In the genomic region with DNA sequence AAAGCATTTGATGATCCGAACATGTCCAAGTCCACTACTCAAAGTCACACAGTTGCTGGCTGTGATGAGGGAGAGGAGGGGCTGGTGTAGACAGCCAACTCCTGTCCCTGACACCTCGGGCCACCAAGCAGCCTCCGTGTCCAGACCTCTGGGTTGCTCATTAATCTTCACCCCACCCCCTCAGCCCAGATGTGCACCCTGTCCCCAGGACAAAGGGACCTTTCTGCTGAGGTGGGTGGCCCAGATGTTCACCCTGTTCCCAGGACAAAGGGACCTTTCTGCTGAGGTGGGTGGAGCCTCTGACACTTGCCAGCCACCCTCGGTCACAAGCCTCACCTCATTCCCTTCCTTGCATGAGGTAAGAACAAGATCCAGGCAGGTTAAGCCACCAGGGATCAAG, we compare ENCODE assay signal across 27 mouse cellular contexts. TPM values are rescaled to one million over a fixed set of nuclear protein-coding genes. Genes with fewer than 3 reads are reported as not detected.
A peak's percentile ranks its signal among the peaks of the same experiment; 100 is the strongest.
DNase-seq lines count a peak whose midpoint lies in the region; ATAC-seq and TF ChIP-seq lines count a peak whose summit lies in the region.
"Had no signal": no experiment of that assay in that cellular context is flagged by ENCODE, and none has a peak within 500 bp of the region (broad histone marks: within the 10 kb centered on the region; RNA-seq: fewer than 3 reads in every experiment).

No protein-coding gene starts in this region.

- peak; percentile 65 for DNase-seq in kidney, adult 9 months
- no peak for DNase-seq in intestine, embryonic 14.5 days (ENCODE audit: low spot score)
- DNase-seq in ovary, postnatal 10 days (ENCODE audit: low spot score): no peak
- DNase-seq in thymus, postnatal 14 days: no peak
- DNase-seq: adrenal gland, postnatal 36 days; cerebellum, adult 11 months; cerebellum, postnatal 14 days; forebrain, postnatal 0 days; gastrocnemius, postnatal 36 days; heart, adult 2 months; liver, embryonic 13.5 days; lung, postnatal 4 days; retina, postnatal 1 day; right cerebral cortex, postnatal 25 days had no signal

- 31% methylated on average over 4 of the region's 4 CpGs for WGBS in kidney, embryonic 14.5 days
- 40% methylated on average over 4 of the region's 4 CpGs for WGBS in intestine, embryonic 14.5 days
- 25% methylated on average over 4 of the region's 4 CpGs for WGBS in intestine, postnatal 0 days
- WGBS in small intestine, adult 2 months: 16% methylated on average over 4 of the region's 4 CpGs

- TF ChIP-seq POLR2A in small intestine, adult 2 months (IDR thresholded peaks at IDR 0.05; ENCODE audit: low read depth, low read length): no peak

- H3K4me3 ChIP-seq in kidney, embryonic 14.5 days (ENCODE audit: low read length): no peak overlapping the region
- H3K4me3 ChIP-seq in intestine, embryonic 14.5 days (ENCODE audit: low read depth, low read length): no peak overlapping the region
- no peak overlapping the region for H3K4me3 ChIP-seq in intestine, postnatal 0 days (ENCODE audit: low read depth, low read length)
- no peak overlapping the region for H3K4me3 ChIP-seq in small intestine, adult 2 months (ENCODE audit: low read depth, low read length)
- H3K4me3 ChIP-seq: heart, adult 2 months; hindbrain, embryonic 12.5 days; left cerebral cortex, adult 2 months; liver, embryonic 13.5 days; midbrain, embryonic 15.5 days; neural tube, embryonic 12.5 days; stomach, embryonic 15.5 days had no signal

- no peak overlapping the region for H3K27ac ChIP-seq in kidney, embryonic 14.5 days (ENCODE audit: low read depth, low read length)
- H3K27ac ChIP-seq in intestine, embryonic 14.5 days (ENCODE audit: low read depth): no peak overlapping the region
- no peak overlapping the region for H3K27ac ChIP-seq in intestine, postnatal 0 days (ENCODE audit: low read depth, low read length)
- H3K27ac ChIP-seq in small intestine, adult 2 months (ENCODE audit: insufficient read depth, low read depth, low read length): peak overlapping the region; percentile 2; the same call in 1 of the 2 replicates
- H3K27ac ChIP-seq: heart, adult 2 months; hindbrain, embryonic 12.5 days; left cerebral cortex, adult 2 months; liver, embryonic 13.5 days; midbrain, embryonic 15.5 days; neural tube, embryonic 12.5 days; stomach, embryonic 15.5 days had no signal

- H3K4me2 ChIP-seq in kidney, embryonic 14.5 days (replicated peaks; ENCODE audit: low read depth, low read length): no peak overlapping the region
- no peak overlapping the region for H3K4me2 ChIP-seq in intestine, embryonic 14.5 days (ENCODE audit: low read length)
- peak overlapping the region; percentile 24; the same call in 1 of the 2 replicates for H3K4me2 ChIP-seq in intestine, postnatal 0 days (replicated peaks; ENCODE audit: low read depth)
- H3K4me2 ChIP-seq: hindbrain, embryonic 12.5 days; liver, embryonic 13.5 days; midbrain, embryonic 15.5 days; neural tube, embryonic 12.5 days; stomach, embryonic 15.5 days had no signal

- H3K36me3 ChIP-seq in kidney, embryonic 14.5 days (ENCODE audit: control insufficient read depth, insufficient read depth, low read length): no peaks in the 10 kb centered on the region
- no peaks in the 10 kb centered on the region for H3K36me3 ChIP-seq in intestine, embryonic 14.5 days (ENCODE audit: control insufficient read depth, insufficient read depth, low read length)
- H3K36me3 ChIP-seq in intestine, postnatal 0 days (ENCODE audit: control insufficient read depth, insufficient read depth): no peaks in the 10 kb centered on the region
- H3K36me3 ChIP-seq in small intestine, adult 2 months (ENCODE audit: control insufficient read depth, insufficient read depth, low read length): no peaks in the 10 kb centered on the region
- H3K36me3 ChIP-seq: hindbrain, embryonic 12.5 days; liver, embryonic 13.5 days; midbrain, embryonic 15.5 days; neural tube, embryonic 12.5 days; stomach, embryonic 15.5 days had no signal

- no peak for TF ChIP-seq CTCF in intestine, postnatal 0 days (IDR thresholded peaks at IDR 0.05; ENCODE audit: low read depth)
- TF ChIP-seq CTCF in small intestine, adult 2 months (IDR thresholded peaks at IDR 0.05; ENCODE audit: extremely low read depth, insufficient read length, insufficient replicate concordance, low read depth, low read length): no peak

- no peaks in the 10 kb centered on the region for H3K27me3 ChIP-seq in kidney, embryonic 14.5 days (ENCODE audit: control insufficient read depth, insufficient read depth, low read length)
- no peaks in the 10 kb centered on the region for H3K27me3 ChIP-seq in intestine, embryonic 14.5 days (replicated peaks; ENCODE audit: control insufficient read depth, insufficient read depth, low read length)
- H3K27me3 ChIP-seq in intestine, postnatal 0 days (replicated peaks; ENCODE audit: control insufficient read depth, insufficient read depth, low read length): no peaks in the 10 kb centered on the region
- no peaks in the 10 kb centered on the region for H3K27me3 ChIP-seq in small intestine, adult 2 months (ENCODE audit: control insufficient read depth, insufficient read depth, low read length)
- H3K27me3 ChIP-seq: neural tube, embryonic 12.5 days had no signal

- no peaks in the 10 kb centered on the region; the same call in 1 of the 2 replicates for H3K4me1 ChIP-seq in kidney, embryonic 14.5 days (ENCODE audit: control insufficient read depth, insufficient read depth, low read length)
- no peaks in the 10 kb centered on the region for H3K4me1 ChIP-seq in intestine, embryonic 14.5 days (replicated peaks; ENCODE audit: control insufficient read depth, insufficient read depth, low read length)
- H3K4me1 ChIP-seq in intestine, postnatal 0 days (replicated peaks; ENCODE audit: control insufficient read depth, insufficient read depth, low read length): no peaks in the 10 kb centered on the region
- peaks cover 20% of the 10 kb centered on the region for H3K4me1 ChIP-seq in small intestine, adult 2 months (ENCODE audit: control insufficient read depth, insufficient read depth, insufficient read length, low read length)
- H3K4me1 ChIP-seq: liver, embryonic 13.5 days; midbrain, embryonic 15.5 days; neural tube, embryonic 12.5 days; stomach, embryonic 15.5 days had no signal

- H3K9me3 ChIP-seq in kidney, embryonic 14.5 days (ENCODE audit: control insufficient read depth, low read length): no peaks in the 10 kb centered on the region
- H3K9me3 ChIP-seq in intestine, embryonic 14.5 days (ENCODE audit: control insufficient read depth, low read length): no peaks in the 10 kb centered on the region
- H3K9me3 ChIP-seq in intestine, postnatal 0 days (ENCODE audit: control insufficient read depth): no peaks in the 10 kb centered on the region
- H3K9me3 ChIP-seq: hindbrain, embryonic 12.5 days; liver, embryonic 13.5 days; midbrain, embryonic 15.5 days; neural tube, embryonic 12.5 days; stomach, embryonic 15.5 days had no signal

- ATAC-seq in kidney, embryonic 14.5 days (ENCODE audit: low FRiP score, low TSS enrichment): no peak
- peak; percentile 28 for ATAC-seq in intestine, embryonic 14.5 days (replicated peaks; ENCODE audit: low FRiP score, low TSS enrichment, low read depth)
- ATAC-seq in intestine, postnatal 0 days: peak; percentile 78
- ATAC-seq: forebrain, postnatal 0 days; midbrain, embryonic 15.5 days; Patski had no signal

- no peak overlapping the region for H3K9ac ChIP-seq in kidney, embryonic 14.5 days (ENCODE audit: low read depth, low read length)
- no peak overlapping the region for H3K9ac ChIP-seq in intestine, embryonic 14.5 days (ENCODE audit: low read length)
- H3K9ac ChIP-seq in intestine, postnatal 0 days (ENCODE audit: low read depth, low read length): no peak overlapping the region
- H3K9ac ChIP-seq: forebrain, postnatal 0 days; hindbrain, embryonic 12.5 days; liver, embryonic 13.5 days; midbrain, embryonic 15.5 days; neural tube, embryonic 12.5 days; stomach, embryonic 15.5 days had no signal

RNA-seq across cellular contexts. Expression of gene Sdsl, which starts 1.1 kb away (rescaled TPM):
- polyA plus RNA-seq in kidney, embryonic 14.5 days (2014; fragmentation: Nextera tagmentation; extraction: Ambion mirVana): 10.5 and 12.5 TPM in 2 replicates
- polyA plus RNA-seq in intestine, embryonic 14.5 days (2014; fragmentation: Nextera tagmentation; extraction: Ambion mirVana): 8.4 and 9.9 TPM in 2 replicates
- polyA plus RNA-seq in intestine, postnatal 0 days (2015; fragmentation: Nextera tagmentation; extraction: Ambion mirVana): 21.2 and 21.5 TPM in 2 replicates
- 27.3 and 46.4 TPM in 2 replicates for polyA plus RNA-seq in small intestine, adult 2 months (2012; rRNA removed)

RNA-seq across cellular contexts. Expression of gene Sds, which starts 4.8 kb away (rescaled TPM):
- polyA plus RNA-seq in kidney, embryonic 14.5 days (2014; fragmentation: Nextera tagmentation; extraction: Ambion mirVana): not detected in 2 replicates
- polyA plus RNA-seq in intestine, embryonic 14.5 days (2014; fragmentation: Nextera tagmentation; extraction: Ambion mirVana): not detected in 2 replicates
- not detected in 2 replicates for polyA plus RNA-seq in intestine, postnatal 0 days (2015; fragmentation: Nextera tagmentation; extraction: Ambion mirVana)
- not detected in 2 replicates for polyA plus RNA-seq in small intestine, adult 2 months (2012; rRNA removed)
- polyA plus RNA-seq: embryonic facial prominence, embryonic 11.5 days; forebrain, embryonic 11.5 days; forebrain, postnatal 0 days; heart, embryonic 14.5 days; hindbrain, embryonic 12.5 days; liver, embryonic 13.5 days; lung, embryonic 16.5 days; midbrain, embryonic 15.5 days; neural tube, embryonic 12.5 days had no signal

RNA-seq across cellular contexts. Expression of gene Plbd2, which starts 31.9 kb away (rescaled TPM):
- 41.5 and 44.5 TPM in 2 replicates for polyA plus RNA-seq in kidney, embryonic 14.5 days (2014; fragmentation: Nextera tagmentation; extraction: Ambion mirVana)
- polyA plus RNA-seq in intestine, embryonic 14.5 days (2014; fragmentation: Nextera tagmentation; extraction: Ambion mirVana): 36.5 and 42.1 TPM in 2 replicates
- 63.6 and 67.2 TPM in 2 replicates for polyA plus RNA-seq in intestine, postnatal 0 days (2015; fragmentation: Nextera tagmentation; extraction: Ambion mirVana)
- 19.9 and 24.3 TPM in 2 replicates for polyA plus RNA-seq in small intestine, adult 2 months (2012; rRNA removed)

RNA-seq across cellular contexts. Expression of gene Slc8b1, which starts 39.4 kb away (rescaled TPM):
- polyA plus RNA-seq in kidney, embryonic 14.5 days (2014; fragmentation: Nextera tagmentation; extraction: Ambion mirVana): 4.5 and 6.0 TPM in 2 replicates
- 3.3 and 3.8 TPM in 2 replicates for polyA plus RNA-seq in intestine, embryonic 14.5 days (2014; fragmentation: Nextera tagmentation; extraction: Ambion mirVana)
- 4.1 and 4.4 TPM in 2 replicates for polyA plus RNA-seq in intestine, postnatal 0 days (2015; fragmentation: Nextera tagmentation; extraction: Ambion mirVana)
- 8.0 and 12.1 TPM in 2 replicates for polyA plus RNA-seq in small intestine, adult 2 months (2012; rRNA removed)

RNA-seq across cellular contexts. Expression of gene Lhx5, which starts 40.0 kb away (rescaled TPM):
- polyA plus RNA-seq in kidney, embryonic 14.5 days (2014; fragmentation: Nextera tagmentation; extraction: Ambion mirVana): not detected in 2 replicates
- polyA plus RNA-seq in intestine, embryonic 14.5 days (2014; fragmentation: Nextera tagmentation; extraction: Ambion mirVana): not detected in 2 replicates
- polyA plus RNA-seq in intestine, postnatal 0 days (2015; fragmentation: Nextera tagmentation; extraction: Ambion mirVana): 0.04 TPM in 1 of 2 replicates, not detected in the other
- polyA plus RNA-seq in small intestine, adult 2 months (2012; rRNA removed): 0.38 TPM in 2 replicates
- polyA plus RNA-seq: heart, adult 2 months; heart, embryonic 14.5 days; liver, embryonic 13.5 days; lung, embryonic 16.5 days had no signal
